Mouse (Mus musculus) MEL (cell line): ENCODE measurements around the gene Vps37d. TPM values are rescaled to one million over a fixed set of nuclear protein-coding genes. Genes with fewer than 3 reads are reported as not detected.

Experiments
- DNase-seq: peaks from one replicate; pipeline ENCODE4 v3.0.0; 2011; ENCODE audit warnings: low read depth, low spot score
- H3K27ac ChIP-seq: 2 replicates; pipeline ENCODE4 v1.5.1; 2012; ENCODE audit warnings: low read depth, mild to moderate bottlenecking, control low read depth, low read length, moderate library complexity; ENCODE audit not compliant: control insufficient read depth
- H3K27me3 ChIP-seq, 2 experiments: fragments of 150-350 bp in 1 of 2; sonication (generic) in 1 of 2; 2 replicates each; pipeline ENCODE4 v1.6.1; 2012; ENCODE audit warnings: low read length in 2 of 2, mild to moderate bottlenecking in 2 of 2, improper control_type of control experiment in 1 of 2, moderate library complexity in 1 of 2; ENCODE audit not compliant: insufficient read depth in 2 of 2, control insufficient read depth in 1 of 2
- H3K36me3 ChIP-seq, 2 experiments: 2 replicates each; pipeline ENCODE4 v1.6.1; 2012 to 2014; ENCODE audit warnings: low read length in 2 of 2, improper control_type of control experiment in 1 of 2, inconsistent platforms in 1 of 2, mild to moderate bottlenecking in 1 of 2; ENCODE audit not compliant: insufficient read depth in 2 of 2, control insufficient read depth in 1 of 2
- H3K4me1 ChIP-seq, 2 experiments: fragments of 150-350 bp in 1 of 2; sonication (generic) in 1 of 2; 2 replicates each; pipeline ENCODE4 v1.6.1; 2012; ENCODE audit warnings: low read length in 2 of 2, improper control_type of control experiment in 1 of 2, mild to moderate bottlenecking in 1 of 2; ENCODE audit not compliant: insufficient read depth in 2 of 2, control insufficient read depth in 1 of 2
- H3K4me3 ChIP-seq, 2 experiments: fragments of 150-350 bp in 1 of 2; sonication (generic) in 1 of 2; 2 replicates each; pipeline ENCODE4 v1.5.1; 2012; ENCODE audit warnings: low read depth in 2 of 2, low read length in 2 of 2, mild to moderate bottlenecking in 2 of 2, moderate library complexity in 2 of 2, control low read depth in 1 of 2, improper control_type of control experiment in 1 of 2; ENCODE audit not compliant: control insufficient read depth in 1 of 2, insufficient read depth in 1 of 2
- H3K79me2 ChIP-seq: 2 replicates; pipeline ENCODE4 v1.6.1; 2012; ENCODE audit warnings: mild to moderate bottlenecking, low read length, moderate library complexity; ENCODE audit not compliant: control insufficient read depth, poor library complexity, insufficient read depth
- H3K9ac ChIP-seq: 2 replicates; pipeline ENCODE4 v1.6.1; 2012; ENCODE audit warnings: low read depth, mild to moderate bottlenecking, control low read depth, low read length, moderate library complexity; ENCODE audit not compliant: control insufficient read depth, poor library complexity, severe bottlenecking
- H3K9me3 ChIP-seq: fragments of 150-350 bp; sonication (generic); replicated peaks from 2 replicates; pipeline ENCODE4 v1.6.1; 2012; ENCODE audit warnings: mild to moderate bottlenecking, low read length, improper control_type of control experiment, moderate library complexity; ENCODE audit not compliant: insufficient read depth
- BHLHE40 ChIP-seq: IDR thresholded peaks from 2 replicates; pipeline ENCODE4 v1.6.1; 2012; ENCODE audit warnings: low read depth, mild to moderate bottlenecking, inconsistent platforms, low read length, improper control_type of control experiment, borderline replicate concordance
- CHD2 ChIP-seq: IDR thresholded peaks from 2 replicates; pipeline ENCODE4 v1.6.1; 2011; ENCODE audit warnings: low read length, improper control_type of control experiment
- CTCF ChIP-seq, 3 experiments: IDR thresholded peaks in 2 of 3; conservative IDR thresholded peaks in 1 of 3; 2 replicates each; pipeline ENCODE4 v1.5.1; 2011 to 2012; ENCODE audit warnings: low read length in 3 of 3, low read depth in 2 of 3, mild to moderate bottlenecking in 2 of 3, improper control_type of control experiment in 1 of 3, inconsistent platforms in 1 of 3, mixed read lengths in 1 of 3, moderate library complexity in 1 of 3; ENCODE audit not compliant: control insufficient read depth in 1 of 3, insufficient read depth in 1 of 3, poor library complexity in 1 of 3, severe bottlenecking in 1 of 3
- GABPA ChIP-seq: IDR thresholded peaks from 2 replicates; pipeline ENCODE4 v1.6.1; 2012; ENCODE audit warnings: low read depth, mild to moderate bottlenecking, inconsistent platforms, low read length, improper control_type of control experiment, moderate library complexity
- GATA1 ChIP-seq: IDR thresholded peaks from 2 replicates; pipeline ENCODE4 v1.6.1; 2011; ENCODE audit warnings: low read depth, low read length, improper control_type of control experiment
- MAX ChIP-seq: IDR thresholded peaks from 2 replicates; pipeline ENCODE4 v1.6.1; 2011; ENCODE audit warnings: low read length, improper control_type of control experiment
- MEF2A ChIP-seq: IDR thresholded peaks from 2 replicates; pipeline ENCODE4 v1.6.1; 2014; ENCODE audit warnings: low read depth, mild to moderate bottlenecking, inconsistent platforms, low read length, improper control_type of control experiment; ENCODE audit not compliant: poor library complexity, insufficient replicate concordance, severe bottlenecking; ENCODE audit errors: extremely low read depth
- MYB ChIP-seq: IDR thresholded peaks from 2 replicates; pipeline ENCODE4 v1.6.1; 2011; ENCODE audit warnings: mild to moderate bottlenecking, low read depth, low read length, improper control_type of control experiment
- NELFE ChIP-seq: IDR thresholded peaks from 2 replicates; pipeline ENCODE4 v1.6.1; 2011; ENCODE audit warnings: low read depth, low read length, improper control_type of control experiment
- POLR2AphosphoS2 ChIP-seq: IDR thresholded peaks from 2 replicates; pipeline ENCODE4 v1.6.1; 2011; ENCODE audit warnings: low read length, improper control_type of control experiment
- RCOR1 ChIP-seq: IDR thresholded peaks from 2 replicates; pipeline ENCODE4 v1.6.1; 2012; ENCODE audit warnings: low read depth, mild to moderate bottlenecking, inconsistent platforms, low read length, improper control_type of control experiment
- SIN3A ChIP-seq: IDR thresholded peaks from 2 replicates; pipeline ENCODE4 v1.6.1; 2012; ENCODE audit warnings: low read length, improper control_type of control experiment, inconsistent platforms
- USF1 ChIP-seq: IDR thresholded peaks from 2 replicates; pipeline ENCODE4 v1.6.1; 2014; ENCODE audit warnings: low read depth, mild to moderate bottlenecking, inconsistent platforms, low read length, improper control_type of control experiment, moderate library complexity
- polyA plus RNA-seq, 2 experiments: library from polyadenylated mRNA; stranded (reverse) in 1 of 2; unstranded in 1 of 2; fragments of >175 nt in 1 of 2; fragments of >200 nt in 1 of 2; gene quantifications; 2 replicates each; pipeline versions ENCODE4 v1.2.1 to v1.2.4; 2012; ENCODE audit warnings: low replicate concordance in 2 of 2, low read depth in 1 of 2; ENCODE audit not compliant: insufficient read length in 2 of 2, insufficient read depth in 1 of 2, missing spikeins in 1 of 2
- total RNA-seq: library from RNA; depleted of rRNA; stranded (reverse); fragments of 300-350 nt; gene quantifications from 2 replicates; pipeline ENCODE4 v1.2.3, GENCODE M21; 2012

The Vps37d gene
- total and polyA plus RNA-seq, 3 experiments: 0.31 to 1.2 TPM; not detected in 1

DNA sequence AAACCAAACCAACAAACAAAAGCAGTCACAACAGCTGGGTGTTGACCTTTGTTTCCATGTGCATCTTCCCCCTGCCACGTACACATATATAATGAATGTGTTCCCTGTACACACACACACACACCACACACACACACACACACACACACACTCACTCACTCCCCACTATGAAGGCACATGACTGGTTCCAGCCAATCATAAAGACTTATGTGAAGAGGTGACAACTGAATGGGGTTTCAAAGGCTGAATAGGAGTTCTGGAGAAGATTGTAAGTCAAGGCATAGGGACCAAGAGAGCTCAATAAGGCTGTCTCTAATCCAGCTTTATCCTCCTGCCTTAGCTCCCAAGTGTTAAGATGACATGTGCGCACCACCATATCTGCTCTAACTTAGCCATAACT is 1.5 kb upstream of the Vps37d start:
- H3K27ac ChIP-seq: no peak overlapping the region
- no peaks in the 10 kb centered on the region for H3K36me3 ChIP-seq
- H3K79me2 ChIP-seq: no peaks in the 10 kb centered on the region; the same call in 1 of the 2 replicates
- no peak for DNase-seq
- H3K4me3 ChIP-seq: no peak overlapping the region
- no peaks in the 10 kb centered on the region for H3K9me3 ChIP-seq
- TF ChIP-seq USF1 (peak; percentile 67; the same call in 1 of the 2 replicates), CHD2 (no peak)
- TF ChIP-seq, all 39 proteins: peak for 1
- Histone ChIP-seq H3K9ac (no peak overlapping the region), H3K27me3 (peaks cover 0 to 2% of the 10 kb centered on the region in 2 experiments; a peak in 2 of 4 replicates), H3K4me1 (peaks cover 0 to 3% of the 10 kb centered on the region in 2 experiments; a peak in 1 of 4 replicates)

DNA sequence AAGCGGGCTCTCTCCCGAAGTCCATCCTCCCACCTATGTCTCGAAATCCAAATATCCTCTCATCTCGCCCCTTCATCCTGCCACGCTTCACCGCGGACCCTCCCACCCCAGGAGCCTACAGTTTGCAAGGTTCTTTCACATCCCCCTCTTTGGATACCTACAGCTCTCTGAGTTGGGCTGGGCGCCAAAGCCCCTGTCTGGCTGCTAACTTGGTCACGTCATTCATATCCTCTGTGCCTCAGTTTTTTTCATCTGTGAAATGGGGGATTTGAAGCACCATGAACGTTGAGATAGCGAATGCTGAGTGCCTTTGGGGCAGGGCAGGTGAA is 380 bp upstream of the Vps37d start:
- no peak for DNase-seq
- Histone ChIP-seq H3K36me3 (no peaks in the 10 kb centered on the region), H3K27me3 (peaks cover 0 to 2% of the 10 kb centered on the region in 2 experiments; a peak in 2 of 4 replicates), H3K4me3 (peak overlapping the region; percentile 41 to 51), H3K9me3 (no peaks in the 10 kb centered on the region), H3K4me1 (peaks cover 0 to 3% of the 10 kb centered on the region in 2 experiments; a peak in 1 of 4 replicates), H3K9ac (peak overlapping the region; percentile 44), H3K79me2 (no peaks in the 10 kb centered on the region; the same call in 1 of the 2 replicates), H3K27ac (no peak overlapping the region)
- TF ChIP-seq SIN3A: no peak
- no peak for TF ChIP-seq POLR2AphosphoS2
- no peak for TF ChIP-seq GABPA
- no peak for TF ChIP-seq CHD2
- TF ChIP-seq MAX: no peak
- TF ChIP-seq MYB: no peak
- no peak for TF ChIP-seq GATA1
- no peak for TF ChIP-seq BHLHE40
- TF ChIP-seq NELFE: no peak
- TF ChIP-seq MEF2A: no peak

DNA sequence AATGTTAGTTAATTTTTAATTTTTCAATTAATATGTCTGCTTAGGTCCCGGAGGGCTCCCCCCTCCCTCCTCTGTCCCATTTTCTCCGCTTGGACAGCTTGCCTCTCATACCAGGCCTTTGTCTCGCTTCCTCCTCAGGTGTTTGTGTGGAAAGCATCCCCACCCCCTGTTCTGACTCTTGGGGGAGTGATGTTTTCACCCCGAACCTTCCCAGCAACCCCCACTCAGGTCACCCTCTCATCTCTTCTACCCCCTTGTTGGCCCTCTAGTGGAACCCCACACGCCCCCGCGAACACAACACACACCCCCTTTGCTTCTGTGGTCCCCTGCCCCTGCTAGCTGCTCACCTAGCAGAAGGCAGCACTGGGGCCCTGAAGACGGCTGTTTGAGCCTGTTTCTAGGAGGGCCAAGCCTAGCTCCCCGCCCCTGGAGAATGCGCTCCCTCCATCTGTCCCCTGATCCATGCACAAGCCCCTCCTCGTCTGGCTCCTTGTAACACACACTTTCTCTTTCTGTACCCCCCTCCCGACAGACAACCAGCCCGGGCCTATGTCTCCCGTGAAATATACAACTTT is 1.0 kb downstream of the Vps37d start:
- Histone ChIP-seq H3K27me3 (peaks cover 0 to 2% of the 10 kb centered on the region in 2 experiments; a peak in 2 of 4 replicates), H3K79me2 (no peaks in the 10 kb centered on the region; the same call in 1 of the 2 replicates), H3K27ac (no peak overlapping the region), H3K4me3 (peak overlapping the region in 1 of 2 experiments; percentile 73; a peak in 1 of 4 replicates), H3K9ac (no peak overlapping the region), H3K9me3 (no peaks in the 10 kb centered on the region)
- no peak for DNase-seq
- no peak for TF ChIP-seq RCOR1
- TF ChIP-seq CTCF (IDR thresholded peaks at IDR 0.05 in 2 of 3, conservative IDR thresholded peaks at IDR 0.05 in 1 of 3; ENCODE audit: control insufficient read depth in 1 of 3, insufficient read depth in 1 of 3, low read depth in 2 of 3, low read length in 3 of 3, poor library complexity in 1 of 3, severe bottlenecking in 1 of 3): 0 out of 6 replicates have a peak, but pooled peaks of 1 of the 3 experiments have one; percentile 0
- TF ChIP-seq, all 39 proteins: peak for 1
- H3K4me1 ChIP-seq: peaks cover 0 to 3% of the 10 kb centered on the region in 2 experiments; a peak in 1 of 4 replicates
- H3K36me3 ChIP-seq: no peaks in the 10 kb centered on the region
